In genomic region chr4:118387316-118387715, GRCm38 (mm10) we compare ENCODE assay signal across 22 mouse cellular contexts. TPM values are rescaled to one million over a fixed set of nuclear protein-coding genes. Genes with fewer than 3 reads are reported as not detected.
A peak's percentile ranks its signal among the peaks of the same experiment; 100 is the strongest.
DNase-seq lines count a peak whose midpoint lies in the region; ATAC-seq lines count a peak whose summit lies in the region.
"Had no signal": no experiment of that assay in that cellular context is flagged by ENCODE, and none has a peak within 500 bp of the region (broad histone marks: within the 10 kb centered on the region; RNA-seq: fewer than 3 reads in every experiment).

No protein-coding gene starts in this region.

- peak; percentile 95 for DNase-seq in heart, adult 11 months
- no peak for DNase-seq in heart, postnatal 25 days (ENCODE audit: low spot score)
- peak; percentile 4 for DNase-seq in heart, postnatal 4 days
- peak; percentile 10 for DNase-seq in lung, postnatal 36 days
- DNase-seq in lung, postnatal 25 days (ENCODE audit: low spot score): no peak
- DNase-seq: adrenal gland, postnatal 10 days; adrenal gland, postnatal 36 days; B cell, adult 2 months; cerebellum, adult 18-20 months; cerebellum, adult 9-10 months; cerebellum, postnatal 14 days; gastrocnemius, postnatal 10 days had no signal

- H3K36me3 ChIP-seq in heart, embryonic 12.5 days: peaks cover 100% of the 10 kb centered on the region

- no peaks in the 10 kb centered on the region for H3K4me1 ChIP-seq in heart, embryonic 12.5 days (replicated peaks)
- H3K4me1 ChIP-seq: forebrain, embryonic 10.5 days; forebrain, embryonic 13.5 days; hindbrain, embryonic 12.5 days; hindbrain, embryonic 15.5 days had no signal

- no peak overlapping the region for H3K27ac ChIP-seq in heart, embryonic 12.5 days (ENCODE audit: poor library complexity, severe bottlenecking)
- H3K27ac ChIP-seq: forebrain, embryonic 10.5 days; forebrain, embryonic 13.5 days; hindbrain, embryonic 12.5 days; hindbrain, embryonic 15.5 days had no signal

- H3K27me3 ChIP-seq in heart, embryonic 12.5 days (replicated peaks): no peaks in the 10 kb centered on the region
- H3K27me3 ChIP-seq: CH12.LX; forebrain, embryonic 13.5 days; hindbrain, embryonic 12.5 days; hindbrain, embryonic 15.5 days; Patski had no signal

- H3K4me2 ChIP-seq in heart, embryonic 12.5 days: no peak overlapping the region
- H3K4me2 ChIP-seq: forebrain, embryonic 13.5 days; hindbrain, embryonic 12.5 days; hindbrain, embryonic 15.5 days had no signal

- 92% methylated on average over 8 of the region's 8 CpGs for WGBS in heart, embryonic 12.5 days

- no peak overlapping the region for H3K4me3 ChIP-seq in heart, embryonic 12.5 days
- H3K4me3 ChIP-seq: forebrain, embryonic 10.5 days; forebrain, embryonic 13.5 days; hindbrain, embryonic 12.5 days; hindbrain, embryonic 15.5 days had no signal

- ATAC-seq in heart, embryonic 12.5 days (ENCODE audit: insufficient number of reproducible peaks, low FRiP score): no peak
- ATAC-seq: forebrain, embryonic 13.5 days; forebrain, embryonic 16.5 days; intestine, postnatal 0 days; Patski had no signal

- no peak overlapping the region for H3K9ac ChIP-seq in heart, embryonic 12.5 days
- H3K9ac ChIP-seq: forebrain, embryonic 13.5 days; hindbrain, embryonic 12.5 days; hindbrain, embryonic 15.5 days had no signal

- no peaks in the 10 kb centered on the region for H3K9me3 ChIP-seq in heart, embryonic 12.5 days (replicated peaks)
- H3K9me3 ChIP-seq: forebrain, embryonic 10.5 days; forebrain, embryonic 13.5 days; G1E; hindbrain, embryonic 12.5 days; hindbrain, embryonic 15.5 days had no signal

- intact Hi-C loops in heart, postnatal 25 days (cut with DNase I): no loop called here

RNA-seq across cellular contexts. Expression of gene Szt2, which starts 21.8 kb away (rescaled TPM):
- 10 to 100 TPM; 11.3 to 13.1 TPM for total RNA-seq in heart, postnatal 25 days (2021)
- 10 to 100 TPM; 17.1 to 17.7 TPM for total RNA-seq in heart, postnatal 4 days (2021)
- polyA plus RNA-seq in heart, embryonic 12.5 days (2016; fragmentation: Nextera tagmentation; extraction: Ambion mirVana): 6.7 and 8.5 TPM in 2 replicates

RNA-seq across cellular contexts. Expression of gene Med8, which starts 21.8 kb away (rescaled TPM):
- total RNA-seq in heart, postnatal 25 days (2021): 10 to 100 TPM; 35.7 to 47.1 TPM
- 10 to 100 TPM; 60.2 to 60.5 TPM for total RNA-seq in heart, postnatal 4 days (2021)
- polyA plus RNA-seq in heart, embryonic 12.5 days (2016; fragmentation: Nextera tagmentation; extraction: Ambion mirVana): 79.7 and 81.3 TPM in 2 replicates

RNA-seq across cellular contexts. Expression of gene Elovl1, which starts 40.6 kb away (rescaled TPM):
- 10 to 100 TPM; 17.8 to 19.4 TPM for total RNA-seq in heart, postnatal 25 days (2021)
- 10 to 100 TPM; 38.0 to 44.4 TPM for total RNA-seq in heart, postnatal 4 days (2021)
- 52.2 and 57.1 TPM in 2 replicates for polyA plus RNA-seq in heart, embryonic 12.5 days (2016; fragmentation: Nextera tagmentation; extraction: Ambion mirVana)

RNA-seq across cellular contexts. Expression of gene Cdc20, which starts 49.8 kb away (rescaled TPM):
- total RNA-seq in heart, postnatal 25 days (2021): 1 to 10 TPM; 1.5 to 2.3 TPM
- total RNA-seq in heart, postnatal 4 days (2021): 10 to 100 TPM; 68.2 to 73.1 TPM
- polyA plus RNA-seq in heart, embryonic 12.5 days (2016; fragmentation: Nextera tagmentation; extraction: Ambion mirVana): 157 and 163 TPM in 2 replicates

Comparison
In these comparisons a context has a peak if more than half of its experiments do, and no peak if none do; other contexts are left out.
1. DNase-seq: peak in heart, adult 11 months (single experiment), heart, postnatal 4 days (single experiment) and lung, postnatal 36 days (single experiment); none in heart, postnatal 25 days (single experiment) and lung, postnatal 25 days (single experiment).